8 mouse cellular contexts compared by ENCODE assay signal in the genomic region with DNA sequence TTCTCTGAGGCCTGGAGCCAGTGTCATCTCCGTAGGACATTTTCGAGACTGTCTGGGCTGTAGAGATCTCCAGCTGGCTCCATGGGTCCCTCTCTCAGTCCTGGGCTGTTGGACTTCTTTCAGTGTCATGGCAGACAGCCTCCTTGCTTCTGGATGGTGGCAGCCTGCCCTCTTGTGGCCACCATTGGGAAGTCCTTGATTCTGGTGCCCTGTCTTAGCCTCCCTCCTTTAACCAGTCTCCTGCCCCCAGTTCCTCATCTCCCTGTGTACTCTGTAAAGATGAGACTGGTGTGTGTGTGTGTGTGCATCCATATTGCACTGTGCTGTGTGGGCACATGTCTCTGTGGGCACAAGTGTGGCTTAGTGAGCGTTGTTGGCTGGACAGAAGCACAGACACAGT. TPM values are rescaled to one million over a fixed set of nuclear protein-coding genes. Genes with fewer than 3 reads are reported as not detected.
DNase-seq lines count a peak whose midpoint lies in the region; ATAC-seq and TF ChIP-seq lines count a peak whose summit lies in the region.

No protein-coding gene starts in this region.

- H3K9me3 ChIP-seq in forebrain, embryonic 10.5 days: no peaks in the 10 kb centered on the region
- no peaks in the 10 kb centered on the region for H3K9me3 ChIP-seq in forebrain, embryonic 12.5 days
- no peaks in the 10 kb centered on the region for H3K9me3 ChIP-seq in MEL (replicated peaks; ENCODE audit: insufficient read depth, low read length)
- H3K9me3 ChIP-seq in midbrain, embryonic 11.5 days (ENCODE audit: control insufficient read depth, low read length): no peaks in the 10 kb centered on the region

- peak; percentile 27 to 66 (median 37); a peak in 5 of 6 replicates for TF ChIP-seq CTCF in MEL (IDR thresholded peaks at IDR 0.05 in 2 of 3, conservative IDR thresholded peaks at IDR 0.05 in 1 of 3; ENCODE audit: control insufficient read depth in 1 of 3, insufficient read depth in 1 of 3, low read depth in 2 of 3, low read length in 3 of 3, poor library complexity in 1 of 3, severe bottlenecking in 1 of 3)

- no peaks in the 10 kb centered on the region for H3K4me1 ChIP-seq in forebrain, embryonic 10.5 days
- no peaks in the 10 kb centered on the region for H3K4me1 ChIP-seq in forebrain, embryonic 12.5 days
- no peaks in the 10 kb centered on the region for H3K4me1 ChIP-seq in MEL (ENCODE audit: control insufficient read depth in 1 of 2, insufficient read depth in 2 of 2, low read length in 2 of 2)
- H3K4me1 ChIP-seq in midbrain, embryonic 11.5 days (ENCODE audit: control insufficient read depth, insufficient read depth, low read length): no peaks in the 10 kb centered on the region

- DNase-seq in forebrain, embryonic 10.5 days (ENCODE audit: extremely low spot score, low spot score): peak; percentile 42
- peak; percentile 11 for DNase-seq in MEL (ENCODE audit: low read depth, low spot score)
- peak; percentile 80 for DNase-seq in cerebellum, adult 9-10 months
- DNase-seq in frontal cortex, postnatal 36 days (ENCODE audit: low spot score in 2 of 2): peak; percentile 49 to 66
- DNase-seq in layer of hippocampus, adult 9-11 months: peak; percentile 52
- DNase-seq in midbrain, embryonic 11.5 days (ENCODE audit: low spot score, missing footprints): peak; percentile 94
- DNase-seq in telencephalon, adult 2 months (ENCODE audit: low read depth, low spot score): peak; percentile 46

- TF ChIP-seq POLR2A in MEL (IDR thresholded peaks at IDR 0.05; ENCODE audit: control insufficient read depth in 1 of 2, insufficient read depth in 1 of 2, low read depth in 1 of 2, low read length in 2 of 2, poor library complexity in 1 of 2): no peak

- TF ChIP-seq RAD21 in MEL (IDR thresholded peaks at IDR 0.05; ENCODE audit: low read depth, low read length): peak; percentile 16

- H3K79me2 ChIP-seq in MEL (ENCODE audit: control insufficient read depth, insufficient read depth, low read length, poor library complexity): no peaks in the 10 kb centered on the region

- H3K4me3 ChIP-seq in forebrain, embryonic 10.5 days: no peak overlapping the region
- no peak overlapping the region for H3K4me3 ChIP-seq in forebrain, embryonic 12.5 days (replicated peaks)
- H3K4me3 ChIP-seq in MEL (ENCODE audit: control insufficient read depth in 1 of 2, insufficient read depth in 1 of 2, low read depth in 2 of 2, low read length in 2 of 2): no peak overlapping the region
- no peak overlapping the region for H3K4me3 ChIP-seq in midbrain, embryonic 11.5 days (ENCODE audit: low read depth, low read length)

- H3K9ac ChIP-seq in forebrain, embryonic 12.5 days: no peak overlapping the region
- no peak overlapping the region for H3K9ac ChIP-seq in MEL (ENCODE audit: control insufficient read depth, low read depth, low read length, poor library complexity, severe bottlenecking)
- no peak overlapping the region for H3K9ac ChIP-seq in midbrain, embryonic 11.5 days (ENCODE audit: low read length)

- no peak overlapping the region for H3K4me2 ChIP-seq in forebrain, embryonic 12.5 days
- no peak overlapping the region for H3K4me2 ChIP-seq in midbrain, embryonic 11.5 days

- H3K27ac ChIP-seq in forebrain, embryonic 10.5 days: no peak overlapping the region
- H3K27ac ChIP-seq in forebrain, embryonic 12.5 days: no peak overlapping the region
- H3K27ac ChIP-seq in MEL (ENCODE audit: control insufficient read depth, low read depth, low read length): no peak overlapping the region
- no peak overlapping the region for H3K27ac ChIP-seq in midbrain, embryonic 11.5 days (ENCODE audit: low read depth, low read length)

- ATAC-seq in forebrain, embryonic 12.5 days (ENCODE audit: low FRiP score): no peak; the same call in 1 of the 2 replicates
- ATAC-seq in midbrain, embryonic 11.5 days (ENCODE audit: low FRiP score): peak; percentile 55; the same call in 1 of the 2 replicates

- H3K36me3 ChIP-seq in forebrain, embryonic 10.5 days (replicated peaks): peaks cover 79% of the 10 kb centered on the region
- H3K36me3 ChIP-seq in forebrain, embryonic 12.5 days (replicated peaks): peaks cover 83% of the 10 kb centered on the region
- no peaks in the 10 kb centered on the region for H3K36me3 ChIP-seq in MEL (ENCODE audit: control insufficient read depth in 1 of 2, insufficient read depth in 2 of 2, low read length in 2 of 2)
- peaks cover 13% of the 10 kb centered on the region for H3K36me3 ChIP-seq in midbrain, embryonic 11.5 days (ENCODE audit: control insufficient read depth, insufficient read depth, low read length)

- TF ChIP-seq EP300 in MEL (IDR thresholded peaks at IDR 0.05; ENCODE audit: low read depth in 1 of 2, low read length in 2 of 2): no peak

- no peaks in the 10 kb centered on the region for H3K27me3 ChIP-seq in forebrain, embryonic 10.5 days (ENCODE audit: poor library complexity, severe bottlenecking)
- no peaks in the 10 kb centered on the region for H3K27me3 ChIP-seq in forebrain, embryonic 12.5 days
- no peaks in the 10 kb centered on the region for H3K27me3 ChIP-seq in MEL (ENCODE audit: control insufficient read depth in 1 of 2, insufficient read depth in 2 of 2, low read length in 2 of 2)
- no peaks in the 10 kb centered on the region for H3K27me3 ChIP-seq in midbrain, embryonic 11.5 days (ENCODE audit: control insufficient read depth, insufficient read depth, low read length)

- 77% methylated on average over 3 of the region's 3 CpGs for WGBS in forebrain, embryonic 10.5 days
- 75% methylated on average over 3 of the region's 3 CpGs for WGBS in forebrain, embryonic 12.5 days
- WGBS in midbrain, embryonic 11.5 days: 87% methylated on average over 3 of the region's 3 CpGs

TF ChIP-seq in MEL, 35 proteins besides CTCF, POLR2A, EP300 and RAD21:
- TF ChIP-seq SMC3 (IDR thresholded peaks at IDR 0.05; ENCODE audit: low read depth, low read length): no peak; the same call in 1 of the 2 replicates
- no peak for TF ChIP-seq TAL1 (IDR thresholded peaks at IDR 0.05; ENCODE audit: low read length)
- no peak for TF ChIP-seq ETS1 (IDR thresholded peaks at IDR 0.05; ENCODE audit: low read depth, low read length)
- TF ChIP-seq NELFE (IDR thresholded peaks at IDR 0.05; ENCODE audit: low read depth, low read length): no peak
- TF ChIP-seq ZNF384 (IDR thresholded peaks at IDR 0.05; ENCODE audit: low read depth, low read length): no peak
- TF ChIP-seq HCFC1 (IDR thresholded peaks at IDR 0.05; ENCODE audit: low read depth, low read length): no peak
- no peak for TF ChIP-seq ELF1 (IDR thresholded peaks at IDR 0.05; ENCODE audit: low read depth, low read length)
- TF ChIP-seq USF2 (IDR thresholded peaks at IDR 0.05; ENCODE audit: borderline replicate concordance in 1 of 2, insufficient read depth in 1 of 2, low read depth in 1 of 2, low read length in 2 of 2): no peak
- no peak for TF ChIP-seq BHLHE40 (IDR thresholded peaks at IDR 0.05; ENCODE audit: borderline replicate concordance, low read depth, low read length)
- no peak for TF ChIP-seq MAX (IDR thresholded peaks at IDR 0.05; ENCODE audit: low read length)
- no peak for TF ChIP-seq CHD2 (IDR thresholded peaks at IDR 0.05; ENCODE audit: low read length)
- no peak for TF ChIP-seq MYB (IDR thresholded peaks at IDR 0.05; ENCODE audit: low read depth, low read length)
- TF ChIP-seq GABPA (IDR thresholded peaks at IDR 0.05; ENCODE audit: low read depth, low read length): no peak

RNA-seq across cellular contexts. Expression of a gene that starts 46.6 kb away (rescaled TPM):
- polyA plus RNA-seq in forebrain, embryonic 10.5 days (2016; fragmentation: Nextera tagmentation; extraction: Ambion mirVana): 96.5 and 106 TPM in 2 replicates
- 352 and 405 TPM in 2 replicates for polyA plus RNA-seq in forebrain, embryonic 12.5 days (2016; fragmentation: Nextera tagmentation; extraction: Ambion mirVana)
- total RNA-seq in MEL (2012; rRNA removed): not detected in 2 replicates
- polyA plus RNA-seq in MEL (2012; ENCODE audit: insufficient read depth in 1 of 2, insufficient read length in 2 of 2, low read depth in 1 of 2, low replicate concordance in 2 of 2, missing spikeins in 1 of 2): not detected
- 272 and 295 TPM in 2 replicates for polyA plus RNA-seq in midbrain, embryonic 11.5 days (2014; fragmentation: Nextera tagmentation; extraction: Ambion mirVana)

RNA-seq across cellular contexts. Expression of a gene that starts 48.3 kb away (rescaled TPM):
- polyA plus RNA-seq in forebrain, embryonic 10.5 days (2016; fragmentation: Nextera tagmentation; extraction: Ambion mirVana): 28.8 and 31.5 TPM in 2 replicates
- 23.4 and 24.2 TPM in 2 replicates for polyA plus RNA-seq in forebrain, embryonic 12.5 days (2016; fragmentation: Nextera tagmentation; extraction: Ambion mirVana)
- not detected in 2 replicates for total RNA-seq in MEL (2012; rRNA removed)
- polyA plus RNA-seq in MEL (2012; ENCODE audit: insufficient read depth in 1 of 2, insufficient read length in 2 of 2, low read depth in 1 of 2, low replicate concordance in 2 of 2, missing spikeins in 1 of 2): not detected
- polyA plus RNA-seq in midbrain, embryonic 11.5 days (2014; fragmentation: Nextera tagmentation; extraction: Ambion mirVana): 11.1 and 11.8 TPM in 2 replicates

RNA-seq across cellular contexts. Expression of a gene that starts 49.9 kb away (rescaled TPM):
- polyA plus RNA-seq in forebrain, embryonic 10.5 days (2016; fragmentation: Nextera tagmentation; extraction: Ambion mirVana): 20.1 and 22.3 TPM in 2 replicates
- 14.1 and 15.4 TPM in 2 replicates for polyA plus RNA-seq in forebrain, embryonic 12.5 days (2016; fragmentation: Nextera tagmentation; extraction: Ambion mirVana)
- total RNA-seq in MEL (2012; rRNA removed): not detected in 2 replicates
- polyA plus RNA-seq in MEL (2012; ENCODE audit: insufficient read depth in 1 of 2, insufficient read length in 2 of 2, low read depth in 1 of 2, low replicate concordance in 2 of 2, missing spikeins in 1 of 2): not detected
- 8.1 and 10.3 TPM in 2 replicates for polyA plus RNA-seq in midbrain, embryonic 11.5 days (2014; fragmentation: Nextera tagmentation; extraction: Ambion mirVana)

Comparison
In these comparisons a context has a peak if more than half of its experiments do, and no peak if none do; other contexts are left out.
1. DNase-seq: peak in every context shown above with its lines; median percentile 94 in midbrain, embryonic 11.5 days; 80 in cerebellum, adult 9-10 months; 58 in frontal cortex, postnatal 36 days; 52 in layer of hippocampus, adult 9-11 months; 46 in telencephalon, adult 2 months; 42 in forebrain, embryonic 10.5 days; 11 in MEL.
2. RNA of a gene that starts 46.6 kb away (polyA plus RNA-seq): 352 to 405 TPM in forebrain, embryonic 12.5 days, 272 to 295 TPM in midbrain, embryonic 11.5 days and 96.5 to 106 TPM in forebrain, embryonic 10.5 days; not detected in MEL; every median in the first group is over 10 times any median in the second.
3. RNA of a gene that starts 48.3 kb away (polyA plus RNA-seq): 28.8 to 31.5 TPM in forebrain, embryonic 10.5 days, 23.4 to 24.2 TPM in forebrain, embryonic 12.5 days and 11.1 to 11.8 TPM in midbrain, embryonic 11.5 days; not detected in MEL; every median in the first group is over 10 times any median in the second.